Mouse (Mus musculus) embryo, embryonic 9.5 days (tissue): ENCODE measurements around the gene Trim25.
"Not testable (repeated sequence)": the region's sequence is repeated elsewhere in the genome, so short reads cannot be mapped to it uniquely, and the experiment has no call there.

Experiments
- DNase-seq: peaks from one replicate; pipeline ENCODE4 v3.0.0-alpha.2; 2017; ENCODE audit errors: extremely low spot score

The Trim25 gene

DNA sequence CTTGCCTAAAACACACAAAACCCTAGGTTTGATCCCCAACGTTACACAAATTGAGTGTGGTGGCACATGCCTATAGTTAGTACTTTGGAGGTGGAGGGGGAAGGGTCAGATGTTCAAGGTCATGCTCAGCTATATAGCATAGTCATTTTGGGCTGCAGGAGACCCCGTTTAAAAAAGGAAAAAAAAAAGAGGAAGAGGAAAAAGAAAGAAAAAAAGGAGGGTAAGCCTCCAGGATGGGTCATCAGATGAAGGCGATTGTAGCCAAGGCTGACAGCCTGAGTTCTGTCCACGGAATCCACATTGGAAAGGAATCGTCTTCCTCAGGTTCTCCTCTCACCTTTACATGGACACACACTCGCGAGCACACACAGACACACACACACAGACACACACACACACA is 4.7 kb upstream of the Trim25 start:
- no peak for DNase-seq

DNA sequence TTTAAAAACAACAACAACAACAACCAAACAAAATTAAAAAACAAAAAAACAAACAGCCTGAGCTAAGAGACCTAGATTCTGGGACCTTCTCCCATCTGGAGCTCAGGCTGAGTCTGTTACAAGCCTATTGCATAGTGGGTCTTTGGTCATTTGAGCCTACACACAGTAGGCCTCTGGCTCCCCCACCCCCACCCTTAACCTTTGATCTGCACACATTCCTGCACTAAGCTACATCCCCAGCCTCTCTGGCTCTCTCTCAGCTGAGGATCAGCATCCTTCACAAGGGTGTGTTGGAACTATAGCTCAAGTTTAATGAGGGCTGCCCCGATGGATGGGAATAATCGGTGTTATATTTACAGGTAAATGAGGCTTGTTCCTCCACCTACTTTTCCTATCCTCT is 3.6 kb upstream of the Trim25 start:
- DNase-seq, result no peak

DNA sequence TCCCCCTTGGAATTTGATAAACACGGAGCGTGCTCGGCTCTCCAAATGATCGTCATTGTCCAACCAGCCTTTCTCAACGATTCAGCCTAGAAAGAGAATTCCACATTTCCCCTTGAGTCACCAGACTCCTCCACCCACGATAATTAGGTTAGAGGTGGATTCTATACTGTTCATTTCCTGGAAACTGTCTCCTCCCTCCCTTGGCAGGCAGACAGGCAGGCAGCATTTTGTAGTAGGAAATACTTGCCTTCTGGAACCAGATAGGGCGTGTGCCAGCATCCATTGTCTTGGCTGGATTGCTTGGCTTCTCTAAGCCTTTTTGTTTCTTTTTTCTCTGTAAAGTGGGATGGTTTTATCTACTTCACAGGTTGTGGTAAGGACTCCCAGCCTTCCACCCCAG is 2.7 kb upstream of the Trim25 start:
- no peak for DNase-seq

DNA sequence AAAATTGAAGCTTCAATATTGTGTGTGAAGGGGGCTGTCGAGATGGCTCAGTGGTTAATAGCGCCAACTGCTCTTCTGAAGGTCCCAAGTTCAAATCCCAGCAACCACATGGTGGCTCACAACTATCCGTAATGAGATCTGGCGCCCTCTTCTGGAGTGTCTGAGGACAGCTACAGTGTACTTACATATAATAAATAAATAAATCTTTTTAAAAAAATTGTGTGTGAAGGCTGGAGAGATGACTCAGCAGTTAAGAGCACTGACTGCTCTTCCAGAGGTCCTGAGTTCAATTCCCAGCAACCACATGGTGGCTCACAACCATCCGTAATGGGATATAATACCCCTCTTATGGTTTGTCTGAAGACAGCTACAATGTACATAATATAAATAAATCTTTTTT is 1.8 kb upstream of the Trim25 start:
- not testable (repeated sequence) for DNase-seq

DNA sequence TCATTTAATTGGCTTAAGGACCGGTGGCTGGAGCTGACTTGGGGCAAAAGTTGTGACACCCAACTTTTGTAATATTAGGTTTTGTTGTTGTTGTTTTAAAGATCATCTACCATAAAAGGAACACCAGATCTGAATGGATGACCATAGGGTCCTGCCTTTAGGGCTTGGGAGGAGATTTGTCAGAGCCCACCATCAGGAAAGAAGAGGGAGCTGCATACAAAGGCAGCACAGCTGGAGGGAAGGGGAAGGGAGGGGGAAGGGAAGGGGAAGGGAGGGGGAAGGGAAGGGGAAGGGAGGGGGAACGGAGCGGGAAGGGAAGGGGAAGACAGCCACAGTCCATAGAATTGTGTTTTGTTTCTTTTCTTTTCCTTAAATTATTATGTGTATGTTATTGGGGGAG is 770 bp upstream of the Trim25 start:
- no peak for DNase-seq

DNA sequence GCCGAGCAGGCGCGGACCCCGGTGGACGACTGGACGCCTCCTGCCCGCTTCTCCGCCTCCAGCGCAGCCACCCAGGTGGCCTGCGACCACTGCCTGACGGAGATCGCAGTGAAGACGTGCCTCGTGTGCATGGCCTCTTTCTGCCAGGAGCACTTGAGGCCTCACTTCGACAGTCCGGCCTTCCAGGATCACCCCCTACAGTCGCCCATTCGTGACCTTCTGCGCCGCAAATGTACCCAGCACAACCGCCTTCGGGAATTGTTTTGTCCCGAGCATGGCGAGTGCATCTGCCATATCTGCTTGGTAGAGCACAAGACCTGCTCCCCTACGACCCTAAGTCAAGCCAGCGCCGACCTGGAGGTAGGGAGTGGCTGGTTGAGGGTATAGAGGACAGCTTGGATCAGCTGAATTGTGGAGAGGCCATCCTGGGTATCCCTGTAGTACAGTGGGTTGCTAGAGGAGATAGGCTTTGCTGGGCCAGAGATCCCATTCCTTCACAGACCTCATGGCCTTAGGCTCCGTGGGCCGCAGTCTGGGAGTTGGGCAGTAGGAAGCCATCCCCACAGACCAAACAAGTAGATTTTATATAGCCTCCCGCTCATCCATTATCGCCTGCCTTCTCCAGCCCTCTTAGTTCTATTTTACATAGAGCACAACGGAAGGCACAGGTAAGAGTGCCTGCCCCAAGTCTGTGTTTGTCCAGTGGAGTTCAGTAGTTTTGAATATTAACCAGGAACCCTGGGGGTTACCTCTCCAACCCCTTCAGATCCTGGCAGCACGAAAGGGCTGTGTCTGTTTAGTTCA is 749 bp downstream of the Trim25 start:
- no peak for DNase-seq

DNA sequence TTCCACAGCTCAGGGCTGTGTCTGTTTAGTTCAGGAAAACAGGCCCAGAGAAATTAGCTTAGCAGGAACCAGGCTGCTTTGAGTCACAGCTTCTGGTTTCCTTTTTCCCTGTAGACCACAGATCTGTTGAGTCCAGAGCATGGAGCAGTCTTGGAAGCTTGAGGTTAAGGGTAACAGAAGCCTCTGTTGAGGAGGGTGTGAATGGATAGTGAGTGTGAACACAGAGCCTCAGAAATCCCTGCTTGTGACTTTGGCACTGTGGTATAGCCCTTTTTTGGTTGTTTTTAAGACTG is 1.3 kb downstream of the Trim25 start:
- no peak for DNase-seq

DNA sequence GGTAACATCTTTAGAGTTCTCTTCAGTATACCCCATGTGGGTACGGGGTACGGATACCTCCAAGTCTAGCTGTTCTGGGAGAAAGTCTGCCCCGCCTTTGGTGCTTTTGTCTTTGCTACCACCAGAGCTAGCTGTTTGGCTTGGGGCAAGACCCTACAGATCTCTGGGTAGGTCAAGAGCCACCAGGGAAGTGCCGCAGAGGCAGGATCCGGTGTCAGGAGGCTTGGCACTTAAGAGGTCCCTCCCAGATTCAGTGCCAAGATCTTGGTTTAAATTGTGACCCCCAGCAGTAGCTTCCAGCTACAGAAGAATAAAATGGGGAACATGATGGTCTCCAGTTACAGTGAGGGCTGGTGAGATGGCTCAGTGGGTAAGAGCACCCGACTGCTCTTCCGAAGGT is 2.4 kb downstream of the Trim25 start:
- no peak for DNase-seq

DNA sequence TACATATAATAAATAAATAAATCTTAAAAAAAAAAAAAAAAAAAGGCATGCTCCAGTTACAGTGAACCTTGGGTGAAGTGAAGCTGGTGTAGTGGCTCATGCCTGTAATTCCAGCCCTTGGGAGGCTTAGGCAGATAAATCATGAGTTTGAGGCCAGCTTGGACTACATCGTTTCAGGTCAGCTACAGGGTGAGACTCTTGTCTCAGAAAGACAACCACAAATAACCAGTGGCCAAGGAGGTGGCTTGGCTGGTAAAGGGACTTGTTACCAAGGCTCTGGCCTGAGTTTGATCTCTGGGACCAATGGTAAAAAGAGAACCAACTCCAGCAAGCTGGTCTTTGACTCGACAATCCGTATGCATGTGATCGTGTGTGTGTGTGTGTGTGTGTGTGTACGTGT is 2.9 kb downstream of the Trim25 start:
- no peak for DNase-seq

DNA sequence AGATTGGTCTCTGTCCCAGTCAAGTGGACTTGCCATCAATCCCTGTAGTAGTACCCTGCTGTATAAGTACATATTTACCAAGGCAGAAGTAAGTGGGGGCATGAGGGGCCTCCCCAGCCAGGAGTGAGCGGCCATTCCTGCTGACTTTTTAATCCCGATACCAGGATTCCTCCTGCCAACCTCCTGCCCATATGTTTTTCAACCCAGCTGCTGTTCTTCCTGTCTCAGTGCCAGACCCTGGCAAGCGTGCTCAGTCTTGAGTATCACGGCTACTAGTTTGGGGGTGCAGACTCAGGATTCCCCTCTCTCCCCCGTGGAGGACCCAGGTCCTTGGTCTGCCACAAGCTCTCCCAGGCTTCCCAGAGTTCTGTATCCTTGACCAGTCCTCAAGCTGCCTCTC is 3.4 kb downstream of the Trim25 start:
- no peak for DNase-seq

DNA sequence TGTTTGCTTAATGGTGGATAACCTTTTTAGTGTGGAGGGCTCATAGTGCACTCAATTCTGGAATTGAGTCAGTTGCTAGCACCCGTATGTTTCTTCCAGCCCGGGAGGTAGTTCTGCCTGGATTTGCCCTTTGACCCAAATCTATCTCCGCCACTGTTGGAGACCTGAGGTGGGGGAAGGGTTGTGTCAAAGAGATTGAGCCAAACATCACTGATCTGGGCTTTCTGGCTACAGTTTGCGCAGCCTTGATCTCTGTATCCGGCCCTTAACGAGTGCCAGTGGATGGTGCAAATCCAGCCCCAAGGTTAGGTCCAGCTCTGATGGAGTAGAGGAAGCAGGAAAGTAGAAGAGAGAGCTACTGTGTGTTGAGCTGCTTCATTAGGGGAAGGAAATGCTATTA is 3.9 kb downstream of the Trim25 start:
- DNase-seq, result no peak

DNA sequence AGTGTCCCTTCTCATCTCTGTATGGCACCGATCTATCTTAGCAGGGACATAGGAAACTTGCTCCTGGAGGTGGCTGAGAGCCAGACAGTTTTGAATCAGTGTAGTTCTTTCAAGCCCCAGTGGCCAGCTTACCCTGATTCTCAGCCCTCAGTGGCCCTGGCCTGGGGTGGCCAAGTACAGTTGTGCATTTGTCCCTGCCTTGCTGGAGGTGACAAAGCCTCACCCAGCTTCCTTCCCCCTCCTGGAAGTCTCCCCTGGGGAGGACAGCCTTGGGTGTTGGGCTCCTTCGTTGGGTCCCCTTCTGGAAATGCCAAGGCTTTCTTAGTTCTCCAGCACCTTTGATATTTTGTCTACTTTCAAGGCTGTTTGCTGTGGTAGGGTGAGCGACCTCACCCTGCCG is 4.5 kb downstream of the Trim25 start:
- no peak for DNase-seq

DNA sequence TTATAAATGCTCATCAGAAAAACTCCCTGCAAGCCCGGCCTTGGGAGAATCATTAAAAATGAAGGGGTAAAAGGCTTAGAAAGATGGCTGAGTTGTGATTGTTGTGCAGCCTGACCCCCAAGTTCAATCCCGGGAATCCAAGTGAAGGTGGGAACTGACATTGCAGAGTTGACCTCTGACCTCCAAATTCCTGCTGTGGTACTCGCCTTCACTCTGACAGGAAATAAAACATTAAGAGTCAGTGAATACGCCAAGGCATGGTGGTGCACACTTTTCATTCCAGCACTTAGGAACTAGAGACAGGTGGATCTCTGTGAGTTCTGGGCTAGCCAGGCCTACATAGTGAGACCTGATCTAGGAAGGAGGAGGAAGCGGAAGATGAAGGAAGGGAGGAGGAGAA is 6.3 kb downstream of the Trim25 start:
- DNase-seq, result no peak

DNA sequence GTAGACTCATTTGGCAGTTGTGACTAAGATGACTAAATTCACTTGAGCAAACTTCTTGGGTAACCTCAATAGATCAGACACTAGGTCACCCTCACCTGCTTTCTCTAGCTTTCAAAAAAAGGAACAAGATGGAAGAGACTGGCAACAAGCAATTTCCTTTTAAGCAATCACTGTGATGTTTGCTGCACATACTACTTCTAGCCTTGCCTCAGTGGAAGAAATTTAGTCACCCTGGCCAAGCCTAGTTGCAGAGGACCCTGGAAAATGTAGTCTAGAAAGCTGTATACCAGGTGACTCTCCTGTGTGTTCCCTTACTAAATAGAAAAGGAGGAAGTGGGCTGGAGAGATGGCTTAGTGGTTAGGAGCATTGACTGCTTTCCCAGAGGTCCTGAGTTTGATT is 7.2 kb downstream of the Trim25 start:
- no peak for DNase-seq

DNA sequence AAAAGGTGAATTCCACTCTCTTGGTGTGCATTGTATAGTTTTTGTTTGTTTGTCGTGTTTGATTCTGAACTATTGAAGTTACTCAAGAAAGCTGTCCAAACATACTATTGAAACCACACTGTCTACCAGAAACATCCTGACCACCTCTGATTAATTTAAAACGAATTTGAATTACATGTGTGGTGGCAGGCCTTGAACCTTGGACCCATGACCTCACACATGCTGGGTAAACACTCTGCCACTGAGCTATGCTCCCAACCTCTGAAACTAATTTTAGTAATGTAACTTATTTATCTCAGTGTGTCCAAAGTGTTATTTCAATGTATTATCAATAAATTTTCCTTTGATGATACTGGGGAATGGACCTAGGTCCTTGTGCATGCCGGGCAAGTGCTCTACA is 8.4 kb downstream of the Trim25 start:
- no peak for DNase-seq

DNA sequence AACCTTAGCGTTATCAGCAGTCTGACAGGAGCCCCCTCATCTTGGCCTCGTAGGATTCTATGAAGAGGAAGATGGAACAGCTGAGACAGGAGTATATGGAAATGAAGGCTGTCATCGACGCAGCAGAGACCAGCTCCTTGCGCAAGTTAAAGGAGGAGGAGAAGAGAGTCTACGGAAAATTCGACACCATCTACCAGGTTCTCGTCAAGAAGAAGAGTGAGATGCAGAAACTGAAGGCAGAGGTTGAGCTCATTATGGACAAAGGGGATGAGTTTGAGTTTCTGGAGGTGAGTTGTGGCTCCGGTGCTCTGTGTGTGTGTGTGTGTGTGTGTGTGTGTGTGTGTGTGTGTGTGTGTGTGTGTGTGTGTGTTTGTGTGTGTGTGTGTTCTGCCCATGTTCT is 9.9 kb downstream of the Trim25 start:
- DNase-seq, result no peak

DNA sequence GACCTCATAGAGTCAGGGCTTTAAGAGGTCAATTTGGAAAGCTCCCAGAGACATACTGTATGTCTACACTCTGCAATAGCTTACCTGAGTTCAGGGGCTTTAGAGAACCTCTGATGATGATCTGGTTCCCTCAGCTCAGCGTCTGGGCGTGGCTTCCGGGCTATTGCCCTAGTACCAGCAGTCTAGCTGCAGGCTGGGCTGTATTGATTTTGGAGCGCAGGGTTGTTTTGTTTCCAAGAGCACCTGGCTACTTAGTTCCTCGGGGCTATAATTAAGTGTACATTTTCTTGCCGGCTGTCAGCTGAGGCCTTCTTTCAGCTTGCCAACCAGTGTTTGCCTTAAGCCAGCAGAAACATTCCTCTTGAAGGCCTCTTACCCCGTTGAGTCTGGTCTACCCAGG is 10.3 kb downstream of the Trim25 start:
- DNase-seq, result no peak

DNA sequence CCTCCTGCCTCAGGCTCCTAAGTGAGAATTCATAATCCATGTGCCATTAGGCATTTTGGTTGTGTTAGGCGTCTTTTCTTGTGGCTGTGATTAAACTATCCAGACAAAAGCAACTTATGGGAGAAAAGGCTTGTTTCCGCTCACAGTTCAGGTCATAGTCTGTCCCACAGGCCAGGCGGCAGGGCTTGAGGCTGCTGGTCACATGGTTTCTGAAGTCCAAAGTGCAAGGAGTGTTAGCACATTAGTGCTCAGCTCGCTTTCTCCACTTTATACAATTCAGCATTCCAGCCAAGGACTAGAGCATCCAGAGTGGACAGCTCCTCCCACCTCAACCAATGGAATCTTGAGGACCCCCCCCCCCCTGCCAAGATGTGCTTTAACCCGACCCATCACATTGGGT is 13.1 kb downstream of the Trim25 start:
- DNase-seq, result no peak

DNA sequence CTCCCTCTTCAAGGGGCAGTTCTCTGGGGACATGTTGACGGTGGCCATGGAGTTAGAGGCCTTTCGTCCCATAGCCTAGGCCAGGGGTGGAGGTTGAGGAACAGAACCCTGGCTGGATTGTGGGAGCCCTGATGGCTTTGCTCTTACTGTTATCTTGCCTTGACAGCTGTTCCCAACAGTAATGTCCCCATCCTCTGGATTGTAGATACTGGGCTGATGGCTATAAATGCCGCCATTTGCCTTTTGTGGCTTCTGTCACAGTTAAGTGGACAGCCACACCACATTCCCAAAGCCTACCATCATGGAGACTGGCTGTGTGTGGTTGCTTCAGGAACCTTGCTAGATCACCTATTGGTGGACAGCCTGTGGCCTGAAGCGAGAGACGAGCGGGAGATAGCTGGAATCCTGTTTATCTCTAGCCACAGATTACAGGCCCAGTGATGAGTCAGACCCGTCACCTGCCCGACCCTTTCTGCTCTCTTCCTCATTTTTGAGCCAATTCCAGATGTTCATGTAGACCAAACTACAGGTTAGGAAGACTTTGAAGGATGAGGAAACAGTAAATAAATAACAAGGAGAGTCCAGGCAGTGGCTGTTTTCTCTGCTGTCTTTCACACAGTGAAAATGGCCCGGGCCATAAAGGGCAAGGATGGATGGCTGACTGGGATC is 18.5 kb downstream of the Trim25 start:
- no peak for DNase-seq

DNA sequence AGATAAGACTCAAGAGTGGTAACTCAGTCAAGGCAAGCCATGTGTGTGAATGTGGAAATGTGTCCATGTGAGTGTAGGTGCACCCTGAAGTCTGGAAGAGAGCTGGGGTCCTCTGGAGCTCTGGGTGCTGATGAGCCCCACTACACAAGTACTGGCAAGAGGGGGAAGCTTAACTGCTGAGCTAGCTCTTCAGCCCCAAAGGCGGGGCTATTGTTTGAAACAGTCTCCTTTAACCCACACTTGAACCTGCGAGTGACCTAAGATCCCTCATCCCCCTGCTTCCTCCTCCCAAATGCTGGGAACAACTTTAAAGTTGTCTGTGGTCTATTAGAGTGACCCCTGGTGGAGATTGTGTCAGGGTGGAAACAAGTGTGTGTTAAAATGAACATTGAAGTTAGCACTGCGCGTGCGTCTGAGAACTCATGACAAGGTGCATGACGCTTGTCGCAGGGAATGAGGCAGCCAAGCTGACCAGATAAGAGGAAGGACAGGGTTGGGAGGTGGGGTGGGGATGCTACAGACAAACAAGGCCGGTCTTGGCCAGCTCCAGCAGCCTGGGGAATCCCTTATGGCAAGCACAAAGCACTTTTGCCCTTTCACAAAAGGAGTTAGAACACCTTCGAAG is 21.6 kb downstream of the Trim25 start:
- no peak for DNase-seq

DNA sequence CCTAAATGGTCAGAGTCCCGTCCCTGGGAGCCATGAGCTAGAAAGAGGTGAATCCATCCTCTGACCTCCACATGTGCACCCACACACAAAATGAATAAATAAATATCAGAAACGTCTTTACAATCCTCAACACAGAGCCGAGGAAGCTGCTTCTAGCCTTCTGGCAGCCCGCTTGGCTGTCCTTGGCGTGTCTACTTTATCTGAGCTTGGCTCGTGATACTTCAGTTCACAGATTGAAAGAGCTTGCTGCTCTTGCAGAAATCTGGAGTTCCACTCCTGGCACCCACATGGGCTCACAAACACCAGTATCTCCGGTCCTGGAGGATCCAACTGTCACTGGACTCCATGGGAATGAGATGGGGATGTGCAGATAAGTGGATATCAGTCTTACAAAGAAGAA is 22.5 kb downstream of the Trim25 start:
- no peak for DNase-seq

DNA sequence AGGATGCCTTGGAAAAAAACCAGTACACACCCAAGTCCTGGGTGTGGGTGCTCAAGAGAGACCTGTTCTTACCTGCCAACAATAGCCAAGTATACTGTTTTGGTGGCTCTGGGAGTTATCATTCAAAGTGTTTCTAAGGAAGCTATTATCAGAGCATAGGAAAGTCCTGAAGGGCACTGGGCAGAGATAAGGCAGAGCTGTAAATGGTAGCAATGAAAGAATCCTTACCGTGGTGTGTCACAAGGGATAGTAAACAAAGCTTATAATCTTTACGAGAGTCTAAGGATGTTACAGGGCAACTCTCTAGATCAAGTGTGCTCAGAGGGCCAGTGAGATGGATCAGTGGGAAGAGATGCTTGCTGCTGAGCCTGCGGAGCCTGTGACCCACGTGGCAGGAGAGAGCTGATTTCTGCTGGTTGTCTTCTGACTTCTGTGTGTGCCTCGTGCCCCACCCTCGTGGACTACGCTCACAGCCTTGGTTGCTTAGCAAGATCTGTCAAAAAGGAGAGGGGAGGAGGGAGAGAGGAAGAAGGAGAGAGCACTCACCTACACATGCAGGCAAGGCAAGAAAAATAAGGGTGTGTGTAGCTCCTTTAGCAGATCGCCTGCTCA is 23.1 kb downstream of the Trim25 start:
- no peak for DNase-seq

DNA sequence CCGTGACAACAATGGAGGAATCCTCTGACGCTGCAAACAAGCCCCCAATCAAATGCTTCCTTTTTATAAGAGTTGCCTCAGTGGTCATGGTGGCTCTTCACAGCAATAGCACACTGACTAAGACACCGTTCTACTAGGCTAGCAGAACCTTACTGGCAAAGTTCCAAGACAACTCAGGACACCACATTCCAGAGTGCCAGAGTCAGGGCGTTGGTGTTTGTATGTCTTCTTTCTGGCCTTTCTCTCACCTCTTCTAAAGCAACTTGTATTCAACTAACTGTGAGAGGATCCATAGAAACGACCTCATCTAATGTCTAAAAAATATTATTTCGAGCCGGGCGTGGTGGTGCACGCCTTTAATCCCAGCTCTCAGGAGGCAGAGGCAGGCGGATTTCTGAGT is 24.3 kb downstream of the Trim25 start:
- DNase-seq, result no peak
